Mouse (Mus musculus) erythroblast, embryonic 14.5 days (primary cell): ENCODE results near the gene Ak3. TPM values are rescaled to one million over a fixed set of nuclear protein-coding genes. Genes with fewer than 3 reads are reported as not detected.

Source experiments
- H3K27me3 ChIP-seq: 2 replicates; pipeline ENCODE4 v1.6.1; 2012; ENCODE audit warnings: inconsistent platforms; ENCODE audit not compliant: control insufficient read depth
- H3K36me3 ChIP-seq: 2 replicates; pipeline ENCODE4 v1.6.1; 2012; ENCODE audit warnings: mild to moderate bottlenecking, inconsistent platforms; ENCODE audit not compliant: control insufficient read depth
- H3K4me1 ChIP-seq: 2 replicates; pipeline ENCODE4 v1.6.1; 2012; ENCODE audit warnings: inconsistent platforms; ENCODE audit not compliant: control insufficient read depth
- H3K4me3 ChIP-seq: replicated peaks from 2 replicates; pipeline ENCODE3; 2012; ENCODE audit warnings: moderate library complexity, mild to moderate bottlenecking, inconsistent platforms
- H3K9me3 ChIP-seq: 2 replicates; pipeline ENCODE4 v1.6.1; 2012; ENCODE audit warnings: low read length, inconsistent platforms, mixed read lengths; ENCODE audit not compliant: control insufficient read depth
- GATA1 ChIP-seq: IDR thresholded peaks from 2 replicates; pipeline ENCODE4 v1.6.1; 2012; ENCODE audit warnings: low read length, inconsistent platforms, mixed read lengths
- TAL1 ChIP-seq: IDR thresholded peaks from 3 replicates; pipeline ENCODE4 v1.6.1; 2012; ENCODE audit warnings: low read length, inconsistent platforms, mixed read lengths
- polyA plus RNA-seq: library from polyadenylated mRNA; stranded (reverse); fragments of >175 nt; gene quantifications from 2 replicates; pipeline ENCODE4 v1.2.3, GENCODE M21; 2012

Gene Ak3
- polyA plus RNA-seq, 1 experiment: 0.30 TPM

GRCm38 (mm10) chr19:29046961-29047333 lies 814 bp downstream of the Ak3 start:
- no peak for TF ChIP-seq TAL1
- TF ChIP-seq GATA1: no peak

GRCm38 (mm10) chr19:29045956-29046650 lies 1.7 kb downstream of the Ak3 start:
- Histone ChIP-seq H3K36me3 (no peaks in the 10 kb centered on the region; the same call in none of the 2 replicates), H3K4me1 (peaks cover 35% of the 10 kb centered on the region), H3K4me3 (peak overlapping the region; percentile 86), H3K9me3 (no peaks in the 10 kb centered on the region), H3K27me3 (no peaks in the 10 kb centered on the region)
- TF ChIP-seq GATA1 (no peak), TAL1 (no peak)

More at GRCm38 (mm10) chr19:29046961-29047333, 814 bp downstream of the Ak3 start:
- peak overlapping the region; percentile 86 for H3K4me3 ChIP-seq
- no peaks in the 10 kb centered on the region for H3K9me3 ChIP-seq
- no peaks in the 10 kb centered on the region for H3K27me3 ChIP-seq
- H3K36me3 ChIP-seq: no peaks in the 10 kb centered on the region; the same call in none of the 2 replicates
- H3K4me1 ChIP-seq: peaks cover 39% of the 10 kb centered on the region

- Histone ChIP-seq H3K36me3 (no peaks in the 10 kb centered on the region; the same call in none of the 2 replicates), H3K4me3 (no peak overlapping the region), H3K4me1 (peaks cover 35% of the 10 kb centered on the region), H3K27me3 (no peaks in the 10 kb centered on the region), H3K9me3 (no peaks in the 10 kb centered on the region)
- TF ChIP-seq TAL1 (no peak), GATA1 (no peak)
These were observed 2.4 kb downstream of the Ak3 start for GRCm38 (mm10) chr19:29045369-29045768.

DNA sequence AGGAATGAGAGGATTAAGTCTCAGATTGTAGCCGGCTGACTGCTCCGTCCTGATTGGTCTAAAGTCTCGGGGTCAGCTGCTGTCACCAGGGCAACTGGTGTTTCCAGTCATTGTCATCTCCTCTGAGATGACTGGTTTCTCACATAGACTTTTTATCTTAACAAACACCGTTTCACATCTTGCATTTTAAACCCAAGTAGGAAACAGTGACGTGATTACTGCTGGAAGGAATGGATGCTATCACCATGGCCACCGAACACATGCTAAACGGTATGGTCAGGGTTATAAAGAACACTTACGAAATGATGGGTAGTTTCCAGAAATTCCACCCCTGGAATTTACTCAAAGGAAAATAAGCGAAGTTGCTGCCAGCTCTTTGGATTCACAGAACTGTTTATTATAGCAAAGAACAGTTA lies 3.4 kb downstream of the Ak3 start:
- TF ChIP-seq GATA1: no peak
- no peak for TF ChIP-seq TAL1
- Histone ChIP-seq H3K27me3 (no peaks in the 10 kb centered on the region), H3K36me3 (peaks cover 3% of the 10 kb centered on the region), H3K4me3 (no peak overlapping the region), H3K4me1 (peaks cover 32% of the 10 kb centered on the region), H3K9me3 (peaks cover 3% of the 10 kb centered on the region)

DNA sequence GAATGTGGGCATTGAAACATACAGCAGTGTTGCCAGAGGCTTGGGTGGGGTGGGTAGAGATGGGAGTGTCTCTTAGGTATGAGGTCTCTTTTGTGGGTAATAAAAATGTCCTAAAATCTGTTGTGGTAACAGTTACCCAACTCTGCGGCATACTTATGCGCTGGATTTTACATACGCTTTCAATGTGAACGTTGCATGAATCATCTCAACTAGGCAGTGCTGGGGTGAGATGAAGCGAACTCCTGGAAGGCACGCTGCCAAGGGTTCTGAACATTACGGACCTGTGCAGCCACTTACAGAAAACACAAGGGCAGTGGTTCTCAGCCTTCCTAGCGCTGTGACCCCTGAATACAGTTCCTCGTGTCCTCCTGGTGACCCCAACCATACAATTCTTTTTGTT lies 5.1 kb downstream of the Ak3 start:
- H3K4me3 ChIP-seq: no peak overlapping the region
- peaks cover 11% of the 10 kb centered on the region for H3K36me3 ChIP-seq
- H3K4me1 ChIP-seq: peaks cover 20% of the 10 kb centered on the region

DNA sequence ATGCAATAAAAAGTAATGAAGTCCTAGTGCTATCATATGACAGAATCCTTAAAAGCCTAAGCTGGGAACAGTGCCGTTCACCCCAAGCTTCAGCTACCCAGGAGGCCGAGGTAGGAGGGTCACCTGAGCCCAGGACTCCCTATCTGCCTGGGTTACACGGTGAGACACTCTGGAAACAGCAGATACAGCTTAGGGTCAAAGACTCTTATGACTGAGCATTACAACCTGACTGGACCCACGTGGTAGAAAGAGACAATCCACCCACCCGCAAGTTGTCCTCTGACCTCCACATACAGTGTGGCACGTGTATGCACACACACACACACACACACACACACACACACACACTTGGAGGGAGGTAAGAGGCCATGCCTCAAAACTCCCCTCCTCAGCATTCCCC lies 5.6 kb downstream of the Ak3 start:
- Histone ChIP-seq H3K9me3 (peaks cover 3% of the 10 kb centered on the region), H3K36me3 (peaks cover 16% of the 10 kb centered on the region), H3K27me3 (no peaks in the 10 kb centered on the region), H3K4me3 (no peak overlapping the region), H3K4me1 (peaks cover 15% of the 10 kb centered on the region)
- TF ChIP-seq TAL1: no peak
- no peak for TF ChIP-seq GATA1

More for the DNA sequence above, 5.1 kb downstream of the Ak3 start:
- TF ChIP-seq TAL1: no peak
- H3K27me3 ChIP-seq: no peaks in the 10 kb centered on the region
- peaks cover 3% of the 10 kb centered on the region for H3K9me3 ChIP-seq

DNA sequence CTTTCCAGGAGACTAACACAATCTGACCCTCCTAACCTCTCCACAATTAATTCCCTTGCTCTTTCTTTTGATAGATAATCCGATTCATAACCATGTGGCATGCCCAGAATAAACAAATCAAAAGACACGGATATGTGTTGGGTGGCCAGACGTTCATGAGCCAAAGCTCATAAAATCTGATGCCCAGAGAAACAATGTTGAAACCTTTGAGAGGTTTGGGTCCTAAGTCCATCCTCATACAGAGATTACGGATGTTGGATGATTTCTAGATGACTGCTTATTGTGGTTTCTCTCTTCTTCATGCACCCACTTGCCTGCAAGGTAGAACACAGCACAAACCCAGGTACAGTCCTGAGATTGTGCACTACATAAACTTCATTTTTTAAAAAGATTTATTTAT lies 7.6 kb downstream of the Ak3 start:
- Histone ChIP-seq H3K4me1 (no peaks in the 10 kb centered on the region; the same call in 1 of the 2 replicates), H3K9me3 (peaks cover 3% of the 10 kb centered on the region), H3K36me3 (peaks cover 33% of the 10 kb centered on the region), H3K27me3 (no peaks in the 10 kb centered on the region), H3K4me3 (no peak overlapping the region)
- no peak for TF ChIP-seq TAL1
- no peak for TF ChIP-seq GATA1

DNA sequence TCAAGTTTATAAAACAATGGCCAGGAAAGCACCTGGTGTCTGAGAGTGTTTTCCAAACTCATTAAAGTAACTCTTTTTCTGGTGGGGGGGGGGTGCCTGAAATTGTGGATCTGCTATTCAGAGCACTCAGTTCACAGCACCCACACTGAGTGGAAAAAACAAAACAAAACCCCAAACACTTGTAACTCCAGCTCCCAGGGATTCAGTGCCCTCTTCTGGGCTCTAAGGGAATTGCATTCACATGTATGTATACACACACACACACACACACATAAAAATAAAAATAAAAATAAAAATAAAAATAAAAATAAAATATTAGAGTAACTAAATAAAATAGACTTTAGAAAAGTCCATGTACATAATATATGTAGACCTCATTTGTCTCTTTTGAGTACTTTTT lies 8.4 kb downstream of the Ak3 start:
- Histone ChIP-seq H3K9me3 (peaks cover 3% of the 10 kb centered on the region), H3K36me3 (peaks cover 41% of the 10 kb centered on the region), H3K27me3 (no peaks in the 10 kb centered on the region), H3K4me3 (no peak overlapping the region), H3K4me1 (no peaks in the 10 kb centered on the region)
- TF ChIP-seq TAL1 (no peak), GATA1 (no peak)

- Histone ChIP-seq H3K4me3 (no peak overlapping the region), H3K9me3 (peaks cover 3% of the 10 kb centered on the region), H3K4me1 (no peaks in the 10 kb centered on the region), H3K36me3 (peaks cover 45% of the 10 kb centered on the region), H3K27me3 (no peaks in the 10 kb centered on the region)
- TF ChIP-seq TAL1: no peak
- no peak for TF ChIP-seq GATA1
These were observed 10.2 kb downstream of the Ak3 start for GRCm38 (mm10) chr19:29037541-29037940.
